Mouse (Mus musculus): ENCODE measurements around the gene Ppp1r14a. TPM values are rescaled to one million over a fixed set of nuclear protein-coding genes. Genes with fewer than 3 reads are reported as not detected.

The Ppp1r14a gene
- polyA plus RNA-seq (2015; fragmentation: Nextera tagmentation; extraction: Ambion mirVana) = 42.7 and 56.7 TPM in 2 replicates

DNA sequence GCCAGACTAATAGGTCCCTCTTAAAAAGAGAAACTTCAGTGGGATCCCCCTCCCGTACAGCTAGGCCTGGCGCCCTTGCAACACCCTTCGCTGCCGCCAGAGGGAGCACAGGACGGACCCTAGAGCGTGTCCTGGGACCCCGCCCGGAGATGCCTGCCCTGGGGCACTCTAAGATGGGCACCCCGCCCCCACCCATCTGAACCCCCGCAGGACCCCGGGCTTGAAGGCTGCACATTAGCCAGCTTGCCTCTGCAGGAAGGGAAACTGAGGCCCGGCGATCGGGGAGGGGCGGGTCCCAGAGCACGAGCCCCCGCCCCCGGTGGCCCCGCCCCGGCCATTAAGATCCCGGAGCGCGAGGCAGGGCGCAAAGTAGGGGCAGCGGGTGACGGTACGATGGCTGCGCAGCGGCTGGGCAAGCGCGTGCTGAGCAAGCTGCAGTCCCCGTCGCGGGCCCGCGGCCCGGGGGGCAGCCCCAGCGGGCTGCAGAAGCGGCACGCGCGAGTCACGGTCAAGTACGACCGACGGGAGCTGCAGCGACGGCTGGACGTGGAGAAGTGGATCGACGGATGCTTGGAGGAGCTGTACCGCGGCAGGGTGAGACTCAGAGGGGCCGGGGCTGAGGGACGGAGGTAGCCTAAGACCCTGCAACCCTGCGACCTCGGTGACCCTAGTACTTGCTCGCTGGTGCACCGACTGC lies at the start of gene Ppp1r14a:
TSS of gene Ppp1r14a (plus strand) at position 367 of the 697 bp plus-strand sequence.
- peak within 1 kb of the TSS; percentile 64 for H3K4me3 ChIP-seq (replicated peaks)
- WGBS = under 1% methylated on average over 59 of the region's 59 CpGs
- H3K27ac ChIP-seq = peak within 1 kb of the TSS; percentile 87
- no peaks in the 10 kb centered on the region for H3K36me3 ChIP-seq
- H3K4me1 ChIP-seq = peaks cover 47% of the 10 kb centered on the region
- H3K27me3 ChIP-seq (replicated peaks) = no peaks in the 10 kb centered on the region
- H3K9ac ChIP-seq = peak within 1 kb of the TSS; percentile 61
- H3K9me3 ChIP-seq = no peaks in the 10 kb centered on the region
- 0 out of 2 replicates have a peak, but pooled peaks have one; percentile 15 for ATAC-seq (ENCODE audit: insufficient read depth, low FRiP score, low read depth)
- peak within 1 kb of the TSS; percentile 94 for H3K4me2 ChIP-seq

- Histone ChIP-seq H3K36me3 (peaks cover 13% of the 10 kb centered on the region; the same call in 1 of the 2 replicates), H3K9me3 (no peaks in the 10 kb centered on the region), H3K9ac (no peak overlapping the region), H3K27ac (no peak overlapping the region), H3K27me3 (replicated peaks) (no peaks in the 10 kb centered on the region; the same call in 1 of the 2 replicates), H3K4me3 (replicated peaks) (no peak overlapping the region), H3K4me1 (peaks cover 29% of the 10 kb centered on the region), H3K4me2 (no peak overlapping the region)
- no peak for ATAC-seq (ENCODE audit: insufficient read depth, low FRiP score, low read depth)
- WGBS = 85% methylated on average over 7 of the region's 7 CpGs
These were observed 44.2 kb upstream of the Ppp1r14a start for GRCm38 (mm10) chr7:29244732-29245416.

DNA sequence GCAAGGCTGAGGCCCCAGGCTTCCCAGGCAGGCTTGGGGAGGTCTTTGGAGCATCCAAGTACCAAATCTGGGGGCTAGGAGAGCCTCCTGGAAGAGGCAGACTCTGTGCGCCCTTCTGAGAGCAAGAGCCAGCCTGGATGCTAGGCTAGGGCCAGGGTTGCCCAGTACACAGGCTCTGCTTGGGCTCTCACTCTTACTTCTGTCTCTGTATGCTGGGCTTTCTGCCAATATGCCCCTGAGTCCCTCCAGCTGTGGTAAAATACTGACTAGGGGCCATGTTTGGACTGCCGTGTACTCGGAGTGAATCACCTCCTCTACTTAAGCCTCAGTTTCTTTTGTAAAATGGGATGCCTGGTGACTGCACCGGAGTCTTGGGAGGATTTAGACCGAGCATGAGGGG lies 43.1 kb upstream of the Ppp1r14a start:
- no peak overlapping the region for H3K4me3 ChIP-seq (replicated peaks)
- no peak for ATAC-seq (ENCODE audit: insufficient read depth, low FRiP score, low read depth)
- no peak overlapping the region for H3K9ac ChIP-seq
- peaks cover 29% of the 10 kb centered on the region for H3K4me1 ChIP-seq
- H3K4me2 ChIP-seq = no peak overlapping the region
- H3K36me3 ChIP-seq = peaks cover 13% of the 10 kb centered on the region; the same call in 1 of the 2 replicates
- no peak overlapping the region for H3K27ac ChIP-seq
- WGBS = 56% methylated on average over 5 of the region's 5 CpGs
- H3K27me3 ChIP-seq (replicated peaks) = no peaks in the 10 kb centered on the region; the same call in 1 of the 2 replicates
- H3K9me3 ChIP-seq = no peaks in the 10 kb centered on the region

- no peaks in the 10 kb centered on the region; the same call in 1 of the 2 replicates for H3K27me3 ChIP-seq (replicated peaks)
- peaks cover 29% of the 10 kb centered on the region for H3K4me1 ChIP-seq
- H3K9me3 ChIP-seq = no peaks in the 10 kb centered on the region
- H3K27ac ChIP-seq = peak overlapping the region; percentile 21; the same call in 1 of the 2 replicates
- H3K36me3 ChIP-seq = peaks cover 13% of the 10 kb centered on the region; the same call in 1 of the 2 replicates
- peak overlapping the region; percentile 25; the same call in 1 of the 2 replicates for H3K9ac ChIP-seq
- H3K4me2 ChIP-seq = peak overlapping the region; percentile 55
- 73% methylated on average over 21 of the region's 21 CpGs for WGBS
- ATAC-seq (ENCODE audit: insufficient read depth, low FRiP score, low read depth) = no peak
- peak overlapping the region; percentile 39 for H3K4me3 ChIP-seq (replicated peaks)
These were observed 42.3 kb upstream of the Ppp1r14a start for GRCm38 (mm10) chr7:29246619-29247313.

DNA sequence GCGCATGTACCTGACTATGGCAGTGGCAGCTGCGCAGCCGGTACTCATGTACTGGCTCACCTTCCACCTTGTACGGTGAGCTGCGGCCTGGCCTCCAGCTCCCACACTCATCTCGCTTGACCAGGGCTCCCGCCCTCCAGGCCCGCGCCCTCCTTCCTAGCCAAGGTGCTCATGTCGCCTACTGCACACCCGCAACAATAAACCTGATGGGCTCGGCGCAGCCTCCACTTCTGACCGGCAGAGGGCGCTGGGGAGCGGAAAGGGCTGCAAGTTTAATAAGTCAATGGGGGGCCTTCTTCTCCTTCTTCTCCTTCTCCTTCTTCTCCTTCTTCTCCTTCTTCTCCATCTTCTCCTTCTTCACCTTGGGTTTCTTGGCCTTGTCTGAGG lies 41.8 kb upstream of the Ppp1r14a start:
- H3K9ac ChIP-seq = peak overlapping the region; percentile 25; the same call in 1 of the 2 replicates
- 26% methylated on average over 16 of the region's 16 CpGs for WGBS
- H3K36me3 ChIP-seq = peaks cover 13% of the 10 kb centered on the region; the same call in 1 of the 2 replicates
- H3K4me1 ChIP-seq = peaks cover 29% of the 10 kb centered on the region
- peak overlapping the region; percentile 55 for H3K4me2 ChIP-seq
- H3K27me3 ChIP-seq (replicated peaks) = no peaks in the 10 kb centered on the region; the same call in 1 of the 2 replicates
- H3K9me3 ChIP-seq = no peaks in the 10 kb centered on the region
- peak overlapping the region; percentile 39 for H3K4me3 ChIP-seq (replicated peaks)
- ATAC-seq (ENCODE audit: insufficient read depth, low FRiP score, low read depth) = peak; percentile 12; the same call in 1 of the 2 replicates
- peak overlapping the region; percentile 21 for H3K27ac ChIP-seq

GRCm38 (mm10) chr7:29247706-29248105 lies 41.4 kb upstream of the Ppp1r14a start:
- H3K4me1 ChIP-seq = peaks cover 29% of the 10 kb centered on the region
- WGBS = 22% methylated on average over 19 of the region's 19 CpGs
- H3K9me3 ChIP-seq = no peaks in the 10 kb centered on the region
- peak overlapping the region; percentile 39 for H3K4me3 ChIP-seq (replicated peaks)
- H3K27me3 ChIP-seq (replicated peaks) = no peaks in the 10 kb centered on the region; the same call in 1 of the 2 replicates
- H3K36me3 ChIP-seq = peaks cover 13% of the 10 kb centered on the region; the same call in 1 of the 2 replicates
- H3K9ac ChIP-seq = peak overlapping the region; percentile 37; the same call in 1 of the 2 replicates
- peak overlapping the region; percentile 81 for H3K27ac ChIP-seq
- ATAC-seq (ENCODE audit: insufficient read depth, low FRiP score, low read depth) = no peak
- peak overlapping the region; percentile 55 for H3K4me2 ChIP-seq

DNA sequence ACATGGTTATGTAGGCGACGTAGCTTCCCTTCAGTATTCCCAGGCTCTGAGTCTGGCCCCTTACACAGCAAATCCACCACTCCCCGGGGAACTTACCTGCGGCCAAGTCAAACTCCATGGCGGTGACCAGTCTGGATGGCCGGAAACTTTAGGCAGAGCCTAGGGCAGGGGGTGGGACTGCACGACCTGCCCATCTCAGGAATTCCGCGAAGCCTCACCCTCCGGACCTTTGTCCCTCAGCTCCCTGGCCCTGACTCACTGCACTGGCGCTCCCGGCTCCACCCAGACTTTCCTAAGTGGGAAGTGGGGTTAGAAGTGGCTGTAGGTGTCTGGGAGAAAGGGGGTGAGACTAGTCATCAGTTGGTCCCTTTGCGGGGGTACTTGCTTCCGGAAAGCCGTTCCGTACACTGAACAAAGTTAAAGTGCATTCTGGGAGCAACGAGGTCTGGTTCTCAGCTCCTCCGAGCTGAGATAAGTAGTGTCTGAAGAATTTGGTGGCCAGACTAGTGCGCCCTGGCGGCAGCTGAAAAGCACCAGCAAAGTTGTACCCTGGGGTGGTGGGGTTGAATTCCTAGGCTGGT lies 40.8 kb upstream of the Ppp1r14a start, which contains the start of gene 2200002D01Rik:
TSS of gene 2200002D01Rik (minus strand) at position 206 of the 581 bp plus-strand sequence.
- Histone ChIP-seq H3K4me2 (peak within 1 kb of the TSS; percentile 55), H3K4me1 (peaks cover 29% of the 10 kb centered on the region), H3K27ac (peak within 1 kb of the TSS; percentile 81), H3K9me3 (no peaks in the 10 kb centered on the region), H3K4me3 (replicated peaks) (peak within 1 kb of the TSS; percentile 39), H3K9ac (peak within 1 kb of the TSS; percentile 37; the same call in 1 of the 2 replicates), H3K27me3 (replicated peaks) (no peaks in the 10 kb centered on the region; the same call in 1 of the 2 replicates), H3K36me3 (peaks cover 13% of the 10 kb centered on the region; the same call in 1 of the 2 replicates)
- ATAC-seq (ENCODE audit: insufficient read depth, low FRiP score, low read depth) = peak; percentile 73
- WGBS = 29% methylated on average over 20 of the region's 20 CpGs

GRCm38 (mm10) chr7:29251166-29251565 lies 37.9 kb upstream of the Ppp1r14a start:
- no peaks in the 10 kb centered on the region for H3K9me3 ChIP-seq
- no peak overlapping the region for H3K4me3 ChIP-seq (replicated peaks)
- no peaks in the 10 kb centered on the region; the same call in 1 of the 2 replicates for H3K27me3 ChIP-seq (replicated peaks)
- no peak overlapping the region for H3K9ac ChIP-seq
- peaks cover 27% of the 10 kb centered on the region for H3K4me1 ChIP-seq
- H3K4me2 ChIP-seq = no peak overlapping the region
- H3K36me3 ChIP-seq = no peaks in the 10 kb centered on the region; the same call in 1 of the 2 replicates
- H3K27ac ChIP-seq = peak overlapping the region; percentile 40
- peak; percentile 40; the same call in 1 of the 2 replicates for ATAC-seq (ENCODE audit: insufficient read depth, low FRiP score, low read depth)
- WGBS = 53% methylated on average over 3 of the region's 3 CpGs

- no peak for ATAC-seq (ENCODE audit: insufficient read depth, low FRiP score, low read depth)
- Histone ChIP-seq H3K27ac (peak overlapping the region; percentile 23; the same call in 1 of the 2 replicates), H3K36me3 (no peaks in the 10 kb centered on the region), H3K4me2 (no peak overlapping the region), H3K9me3 (no peaks in the 10 kb centered on the region), H3K4me1 (peaks cover 3% of the 10 kb centered on the region), H3K27me3 (replicated peaks) (no peaks in the 10 kb centered on the region; the same call in 1 of the 2 replicates), H3K4me3 (replicated peaks) (no peak overlapping the region), H3K9ac (no peak overlapping the region)
- WGBS = 27% methylated on average over 5 of the region's 5 CpGs
These were observed 35.3 kb upstream of the Ppp1r14a start for GRCm38 (mm10) chr7:29253842-29254241.

GRCm38 (mm10) chr7:29255875-29256274 lies 33.2 kb upstream of the Ppp1r14a start:
- Histone ChIP-seq H3K4me1 (peaks cover 7% of the 10 kb centered on the region), H3K4me2 (no peak overlapping the region), H3K9ac (no peak overlapping the region), H3K27ac (no peak overlapping the region), H3K4me3 (replicated peaks) (no peak overlapping the region), H3K9me3 (no peaks in the 10 kb centered on the region), H3K36me3 (0 out of 2 replicates have a peak, but pooled peaks cover 4% of the 10 kb centered on the region), H3K27me3 (replicated peaks) (no peaks in the 10 kb centered on the region; the same call in 1 of the 2 replicates)
- no peak for ATAC-seq (ENCODE audit: insufficient read depth, low FRiP score, low read depth)
- 82% methylated on average over 4 of the region's 4 CpGs for WGBS

DNA sequence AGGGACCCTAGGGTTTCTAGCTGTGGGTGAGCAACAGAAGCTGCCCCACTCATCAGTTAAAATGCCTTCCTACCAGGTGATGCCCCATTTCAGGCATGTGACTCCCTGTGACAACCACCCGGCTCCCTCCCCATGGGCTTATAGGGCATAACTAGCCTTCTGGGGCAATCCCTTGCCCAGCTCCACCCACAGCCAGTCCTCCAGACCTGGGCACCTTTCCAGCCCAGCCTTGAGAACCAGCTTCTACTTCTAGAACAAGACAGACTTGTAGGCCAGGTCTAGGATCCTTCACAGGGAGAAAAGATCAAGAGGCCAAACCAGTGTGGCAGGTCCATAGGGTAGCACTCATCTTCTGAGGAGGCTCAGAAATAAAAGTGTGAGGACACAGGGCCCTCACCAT lies 31.7 kb upstream of the Ppp1r14a start:
- H3K9ac ChIP-seq = no peak overlapping the region
- H3K36me3 ChIP-seq = 0 out of 2 replicates have a peak, but pooled peaks cover 4% of the 10 kb centered on the region
- no peaks in the 10 kb centered on the region; the same call in 1 of the 2 replicates for H3K27me3 ChIP-seq (replicated peaks)
- H3K27ac ChIP-seq = no peak overlapping the region
- H3K9me3 ChIP-seq = no peaks in the 10 kb centered on the region
- H3K4me2 ChIP-seq = no peak overlapping the region
- H3K4me1 ChIP-seq = peaks cover 12% of the 10 kb centered on the region
- WGBS = 81% methylated on average over 1 of the region's 1 CpGs
- H3K4me3 ChIP-seq (replicated peaks) = no peak overlapping the region
- ATAC-seq (ENCODE audit: insufficient read depth, low FRiP score, low read depth) = no peak
